Mouse (Mus musculus) thymus, adult 18-20 months (tissue): ENCODE data around the gene Mrvi1.

Source experiments
- DNase-seq, 2 experiments: peaks; one replicate each; pipeline ENCODE4 v3.0.0; 2022; ENCODE audit warnings: mixed read lengths in 2 of 2

Mrvi1 gene

GRCm38 (mm10) chr7:110876965-110877364 is 105.3 kb downstream of the Mrvi1 start:
- no peak for DNase-seq

GRCm38 (mm10) chr7:110868807-110869206 is 113.5 kb downstream of the Mrvi1 start:
- DNase-seq = no peak

GRCm38 (mm10) chr7:110867116-110867515 is 115.1 kb downstream of the Mrvi1 start:
- DNase-seq = no peak

DNA sequence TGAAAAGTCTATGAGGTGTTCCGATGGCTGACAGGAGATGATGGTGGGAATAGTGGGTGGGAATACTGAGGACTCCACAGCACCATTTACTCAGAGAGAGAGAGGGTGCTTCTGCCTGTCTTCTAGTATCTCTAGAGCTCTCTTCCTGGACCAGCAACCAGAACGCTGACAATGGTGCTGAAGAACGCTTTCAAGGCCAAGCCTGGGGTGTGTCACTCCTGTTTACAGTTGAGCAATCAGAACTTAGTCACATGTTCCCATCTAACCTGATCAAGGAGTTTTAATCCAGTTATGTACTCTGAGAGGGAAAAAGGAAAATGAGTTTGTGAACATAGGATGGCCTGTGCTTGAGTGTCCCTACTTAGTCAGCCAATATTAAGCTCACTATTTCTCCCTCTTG is 116.2 kb downstream of the Mrvi1 start:
- no peak for DNase-seq

GRCm38 (mm10) chr7:110865570-110865969 is 116.7 kb downstream of the Mrvi1 start:
- no peak for DNase-seq

DNA sequence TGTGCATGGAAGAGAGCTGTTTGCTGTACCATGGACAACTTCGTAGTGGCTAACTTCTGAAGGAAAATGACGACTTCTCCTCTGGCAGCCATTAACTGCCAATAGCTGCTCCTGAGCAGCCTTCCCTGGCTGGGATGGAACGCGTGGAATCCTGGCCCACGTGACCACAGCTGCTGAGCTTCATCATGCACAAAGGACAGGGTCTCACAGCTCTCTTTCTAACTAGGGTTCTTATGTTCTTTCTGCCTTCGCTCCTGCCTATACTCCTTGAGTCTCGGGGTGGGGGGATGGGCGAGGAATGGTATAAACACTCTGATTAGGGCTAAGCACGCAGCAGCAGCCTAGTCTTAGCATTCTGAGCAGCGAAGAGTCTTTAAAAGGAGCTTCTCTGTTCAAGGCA is 117.2 kb downstream of the Mrvi1 start:
- DNase-seq = no peak

DNA sequence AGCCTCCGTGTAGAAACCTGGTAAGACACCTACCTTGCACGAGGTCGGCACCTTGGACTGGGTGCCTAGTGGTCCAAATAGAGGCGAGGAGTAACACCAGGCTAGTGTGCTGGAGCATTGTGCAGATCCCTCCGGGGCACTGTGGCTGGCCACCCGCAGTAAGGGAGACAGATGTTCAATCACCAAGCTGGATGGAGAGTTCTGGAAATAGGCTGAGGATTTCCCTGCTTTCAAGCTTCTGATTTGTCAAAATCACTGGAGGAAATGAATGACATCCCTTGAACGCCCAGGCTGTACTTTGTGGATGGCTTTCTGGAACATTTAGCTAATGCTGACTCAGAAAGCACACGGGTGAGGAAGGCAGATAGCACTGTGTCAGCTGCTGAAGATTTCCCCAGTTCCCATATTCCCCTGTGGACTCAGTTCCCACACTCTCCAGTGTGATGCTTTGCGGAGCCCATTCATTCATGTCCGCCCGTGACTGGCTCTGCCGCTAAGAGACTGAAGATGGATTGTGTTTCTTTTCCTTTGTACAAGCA is 119.4 kb downstream of the Mrvi1 start, which contains the start of gene Lyve1:
TSS of gene Lyve1 (minus strand) at position 489 of the 539 bp plus-strand sequence.
- no peak for DNase-seq

- no peak for DNase-seq
Observed at GRCm38 (mm10) chr7:110860129-110860528, 122.1 kb downstream of the Mrvi1 start.

GRCm38 (mm10) chr7:110855604-110856003 is 126.7 kb downstream of the Mrvi1 start:
- DNase-seq = no peak

GRCm38 (mm10) chr7:110854927-110855546 is 127.2 kb downstream of the Mrvi1 start:
- no peak for DNase-seq

GRCm38 (mm10) chr7:110854519-110854918 is 127.7 kb downstream of the Mrvi1 start:
- DNase-seq = no peak

DNA sequence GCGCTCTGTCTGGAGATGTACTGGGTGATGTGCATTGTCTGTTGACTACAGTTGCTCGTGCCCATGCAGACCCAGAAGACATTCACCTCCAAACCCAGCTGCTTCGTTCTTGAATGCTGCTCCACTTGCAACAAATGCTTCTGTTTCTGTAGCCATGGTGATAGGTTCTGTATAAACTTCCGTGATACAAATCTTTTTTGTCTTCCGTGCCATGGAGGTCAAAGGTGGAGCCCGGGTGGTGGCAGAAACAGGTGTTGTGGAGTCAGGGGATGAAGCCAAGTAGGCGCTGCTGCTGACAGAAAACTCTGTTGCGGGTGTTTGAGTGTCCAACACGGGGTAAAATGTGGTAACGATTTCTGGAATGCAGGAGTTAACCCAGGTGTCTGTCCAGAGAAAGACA is 128.7 kb downstream of the Mrvi1 start:
- DNase-seq = no peak

GRCm38 (mm10) chr7:110851541-110852203 is 130.6 kb downstream of the Mrvi1 start:
- no peak for DNase-seq

DNA sequence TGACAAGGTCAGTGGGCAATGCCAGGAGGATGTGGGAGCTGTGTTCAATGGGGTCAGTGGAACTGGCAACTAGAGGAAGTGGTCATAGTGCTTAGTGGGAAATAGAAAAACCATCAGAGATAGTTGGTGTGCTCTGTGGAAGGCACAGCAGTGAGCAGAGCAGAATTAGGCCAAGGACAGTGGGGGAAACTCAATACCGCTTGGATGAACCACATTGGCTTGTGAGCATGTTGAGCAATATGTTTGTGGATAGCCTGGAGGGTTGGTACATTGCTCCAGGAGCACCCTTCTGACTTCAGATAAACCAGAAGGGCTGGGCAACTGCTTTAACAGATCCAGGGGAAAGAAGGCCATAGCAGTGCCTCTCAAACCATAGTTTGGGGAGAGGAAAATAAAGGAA is 133.9 kb downstream of the Mrvi1 start:
- no peak for DNase-seq

- DNase-seq = no peak
Observed at GRCm38 (mm10) chr7:110847321-110847720, 134.9 kb downstream of the Mrvi1 start.

- DNase-seq = peak; percentile 87 to 89
Observed at GRCm38 (mm10) chr7:110843916-110844874, 138.1 kb downstream of the Mrvi1 start, which contains the start of gene Rnf141. TSS of gene Rnf141 (minus strand) at chr7:110844457.

GRCm38 (mm10) chr7:110840332-110840731 is 141.9 kb downstream of the Mrvi1 start:
- DNase-seq = no peak

DNA sequence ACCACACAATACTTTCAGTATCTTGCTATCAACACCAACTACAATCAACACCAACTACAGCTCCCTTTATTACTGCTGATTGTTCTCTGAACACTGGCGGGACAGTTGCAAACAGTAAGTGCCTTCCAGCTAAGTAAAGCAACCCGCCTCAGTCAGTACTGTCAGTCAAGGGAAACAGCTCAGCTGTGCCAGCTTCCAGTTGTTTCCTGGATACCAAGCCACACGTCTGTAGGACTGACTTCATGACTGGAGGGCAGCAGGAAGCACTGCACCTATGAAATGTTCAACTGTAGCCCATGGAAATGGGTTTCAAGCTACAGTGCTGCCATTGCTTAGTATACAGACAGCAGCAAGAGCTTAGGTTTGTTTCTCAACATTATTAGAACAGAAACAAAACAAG is 147.7 kb downstream of the Mrvi1 start:
- no peak for DNase-seq

GRCm38 (mm10) chr7:110834018-110834417 is 148.2 kb downstream of the Mrvi1 start:
- DNase-seq = no peak

- no peak for DNase-seq
Observed at GRCm38 (mm10) chr7:110833024-110833423, 149.2 kb downstream of the Mrvi1 start.

DNA sequence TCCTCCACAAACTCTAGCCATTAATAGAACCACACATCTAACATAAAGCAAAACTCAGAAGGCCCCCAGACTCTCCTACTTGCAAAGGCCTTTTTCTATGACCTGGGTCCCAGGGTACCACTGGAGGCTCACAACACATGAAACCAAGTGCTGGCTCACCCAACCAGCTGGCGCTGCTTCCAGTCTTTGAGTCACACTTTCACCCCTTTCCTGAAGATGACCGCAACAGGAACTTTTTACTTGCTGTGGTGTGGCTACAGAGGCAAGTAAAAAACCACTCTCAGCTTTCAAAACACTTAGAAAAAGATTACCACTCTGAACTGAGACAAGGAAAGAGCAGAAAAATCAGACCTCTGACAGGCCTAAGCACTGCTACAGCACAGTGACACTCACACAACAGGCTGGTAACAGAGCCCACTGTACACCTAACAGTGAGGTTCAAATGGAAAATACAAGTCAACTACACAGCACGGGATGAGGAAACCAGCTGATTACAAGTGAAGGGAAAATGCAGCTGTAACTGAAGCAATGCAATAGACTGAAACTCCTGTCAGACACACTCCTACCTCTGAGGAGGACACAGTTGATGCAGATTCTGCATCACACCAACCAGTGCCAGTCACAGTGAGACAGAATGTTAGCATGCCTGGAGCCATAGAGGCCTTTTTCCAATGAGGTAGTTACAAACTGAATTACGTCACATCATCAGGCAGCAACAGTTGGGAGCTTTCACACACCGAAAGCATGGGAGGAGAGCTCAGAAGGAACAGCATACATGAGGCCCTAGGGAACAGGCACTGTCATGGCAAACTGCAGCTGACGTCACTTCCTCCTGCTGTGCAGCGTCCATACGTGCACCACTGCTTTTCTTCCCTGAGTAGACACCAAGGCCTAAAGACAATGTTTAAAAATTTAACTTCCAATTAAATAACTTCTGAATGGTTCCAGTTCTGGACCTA is 158.0 kb downstream of the Mrvi1 start:
- DNase-seq = no peak

DNA sequence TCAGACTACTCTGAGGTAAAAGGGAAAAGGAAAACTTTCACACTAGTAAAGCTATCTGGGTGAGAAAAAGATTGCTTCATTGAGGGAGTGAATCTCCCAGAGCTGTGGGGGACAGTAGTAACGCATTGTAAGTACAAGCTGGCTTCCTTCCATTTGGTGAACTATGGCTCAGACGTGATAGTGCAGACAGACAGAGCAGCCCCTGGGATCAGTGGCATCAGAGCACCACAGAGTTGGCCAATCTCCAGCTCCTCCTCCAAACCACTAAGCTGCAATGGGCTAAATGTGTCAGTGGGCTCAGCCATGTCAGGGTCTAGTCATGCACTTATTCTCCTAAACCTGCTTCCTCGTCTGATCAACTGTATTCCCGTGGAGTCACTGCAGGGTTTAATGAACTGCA is 158.7 kb downstream of the Mrvi1 start:
- DNase-seq = no peak
